Mouse (Mus musculus) forebrain, embryonic 10.5 days (tissue): ENCODE data around the gene Atp2b4. TPM values are rescaled to one million over a fixed set of nuclear protein-coding genes. Genes with fewer than 3 reads are reported as not detected.
A peak's percentile ranks its signal among the peaks of the same experiment; 100 is the strongest.
"Not testable (repeated sequence)": the region's sequence is repeated elsewhere in the genome, so short reads cannot be mapped to it uniquely, and the experiment has no call there.

Experiments
- DNase-seq: peaks from one replicate; pipeline ENCODE4 v3.0.0-alpha.2; 2017; ENCODE audit warnings: low spot score; ENCODE audit errors: extremely low spot score
- H3K27ac ChIP-seq: fragments of 300-500 bp; sonication (generic); 2 replicates; pipeline ENCODE4 v1.5.1; 2016; ENCODE audit warnings: mild to moderate bottlenecking
- H3K27me3 ChIP-seq: fragments of 300-500 bp; sonication (generic); 2 replicates; pipeline ENCODE4 v1.6.1; 2016; ENCODE audit warnings: mild to moderate bottlenecking; ENCODE audit not compliant: poor library complexity, severe bottlenecking
- H3K36me3 ChIP-seq: fragments of 300-500 bp; sonication (generic); replicated peaks from 2 replicates; pipeline ENCODE4 v1.6.1; 2016; ENCODE audit warnings: mild to moderate bottlenecking, moderate library complexity
- H3K4me1 ChIP-seq: fragments of 300-500 bp; sonication (generic); 2 replicates; pipeline ENCODE4 v1.6.1; 2016
- H3K4me3 ChIP-seq: fragments of 300-500 bp; sonication (generic); 2 replicates; pipeline ENCODE4 v1.5.1; 2016; ENCODE audit warnings: mild to moderate bottlenecking, moderate library complexity
- H3K9me3 ChIP-seq: fragments of 300-500 bp; sonication (generic); 2 replicates; pipeline ENCODE4 v1.6.1; 2016; ENCODE audit warnings: mild to moderate bottlenecking, moderate library complexity
- WGBS: fragments of 180-500 bp; shearing (Covaris S2); methylation state at CpG from one replicate; pipeline ENCODE4 v1.1.7; 2016; 5-methylcytosine and 5-hydroxymethylcytosine counted together
- polyA plus RNA-seq: library from polyadenylated mRNA; unstranded; fragments of >200 nt; fragmentation: Nextera tagmentation; extraction: Ambion mirVana; gene quantifications from 2 replicates; pipeline ENCODE4 v1.2.1, GENCODE M21; 2016

The Atp2b4 gene
- polyA plus RNA-seq, 1 experiment from 2014 or later, result 4.2 TPM

DNA sequence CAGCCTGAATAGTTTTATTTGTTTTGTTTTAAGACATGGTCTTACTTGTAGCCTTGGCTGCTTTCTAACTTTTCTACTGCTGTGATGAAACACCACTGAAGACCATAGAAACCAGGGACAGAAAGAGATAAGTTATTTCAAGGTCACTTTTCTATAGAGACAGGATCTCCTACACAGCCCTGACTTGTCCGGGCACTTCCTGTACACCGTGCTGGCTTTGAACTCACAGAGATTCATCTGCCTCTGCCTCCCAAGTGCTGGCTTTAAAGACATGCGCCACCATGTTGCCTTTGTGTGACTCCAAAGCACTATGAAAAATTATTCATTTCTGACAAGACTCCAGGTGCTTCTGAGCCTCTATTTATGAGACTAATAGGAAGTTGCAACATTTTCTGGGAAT, 129.6 kb downstream of the Atp2b4 start:
- Histone ChIP-seq H3K36me3 (no peaks in the 10 kb centered on the region), H3K27me3 (no peaks in the 10 kb centered on the region), H3K9me3 (no peaks in the 10 kb centered on the region), H3K4me3 (no peak overlapping the region), H3K27ac (no peak overlapping the region), H3K4me1 (0 out of 2 replicates have a peak, but pooled peaks cover 3% of the 10 kb centered on the region)
- no peak for DNase-seq
- 91% methylated on average over 3 of the region's 3 CpGs for WGBS

DNA sequence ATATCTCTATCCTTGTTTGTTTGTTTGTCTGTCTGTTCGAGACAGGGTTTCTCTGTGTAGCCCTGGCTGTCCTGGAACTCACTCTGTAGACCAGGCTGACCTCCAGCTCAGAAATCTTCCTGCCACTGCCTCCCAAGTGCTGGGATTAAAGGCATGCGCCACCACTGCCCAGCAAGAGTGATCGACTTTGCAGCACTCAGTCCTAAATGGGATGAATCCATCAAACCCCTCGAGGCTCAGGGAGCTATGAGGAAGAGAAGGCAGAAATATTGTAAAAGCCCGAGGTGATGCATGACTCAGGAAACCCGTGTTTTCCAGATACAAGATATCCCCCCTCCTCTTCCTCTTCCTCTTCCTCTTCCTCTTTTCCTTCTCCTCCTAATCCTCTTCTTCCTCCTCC, 130.1 kb downstream of the Atp2b4 start:
- DNase-seq, result no peak
- H3K36me3 ChIP-seq, result no peaks in the 10 kb centered on the region
- 0 out of 2 replicates have a peak, but pooled peaks cover 3% of the 10 kb centered on the region for H3K4me1 ChIP-seq
- no peaks in the 10 kb centered on the region for H3K9me3 ChIP-seq
- 88% methylated on average over 6 of the region's 6 CpGs for WGBS
- H3K27ac ChIP-seq, result no peak overlapping the region
- H3K4me3 ChIP-seq, result no peak overlapping the region
- no peaks in the 10 kb centered on the region for H3K27me3 ChIP-seq

DNA sequence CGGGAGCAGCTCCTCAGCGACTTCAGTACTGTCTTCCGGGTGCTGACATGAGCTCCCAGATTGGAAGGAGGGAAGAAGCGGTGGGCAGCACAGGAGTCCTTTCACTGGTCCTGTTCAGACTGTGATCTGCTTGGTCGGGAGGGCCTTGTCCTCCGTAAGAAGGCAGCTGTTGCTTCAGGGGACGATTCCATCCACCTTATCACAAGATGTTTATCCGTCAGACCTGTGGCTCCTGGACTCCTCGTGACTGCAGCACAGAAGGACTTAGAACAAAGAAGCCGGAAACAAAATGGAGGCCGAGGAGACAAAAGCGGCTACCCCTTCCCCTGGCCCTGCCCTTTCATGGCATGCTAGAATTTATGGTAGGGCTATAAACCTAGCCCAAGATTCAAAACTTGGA, 130.7 kb downstream of the Atp2b4 start:
- 0 out of 2 replicates have a peak, but pooled peaks cover 3% of the 10 kb centered on the region for H3K4me1 ChIP-seq
- no peak overlapping the region for H3K27ac ChIP-seq
- H3K9me3 ChIP-seq, result no peaks in the 10 kb centered on the region
- H3K27me3 ChIP-seq, result no peaks in the 10 kb centered on the region
- 89% methylated on average over 12 of the region's 12 CpGs for WGBS
- no peak for DNase-seq
- no peak overlapping the region for H3K4me3 ChIP-seq
- H3K36me3 ChIP-seq, result no peaks in the 10 kb centered on the region

- H3K9me3 ChIP-seq, result no peaks in the 10 kb centered on the region
- H3K4me3 ChIP-seq, result no peak overlapping the region
- DNase-seq, result no peak
- 88% methylated on average over 3 of the region's 3 CpGs for WGBS
- no peak overlapping the region for H3K27ac ChIP-seq
- H3K27me3 ChIP-seq, result no peaks in the 10 kb centered on the region
- H3K36me3 ChIP-seq, result no peaks in the 10 kb centered on the region
- 0 out of 2 replicates have a peak, but pooled peaks cover 3% of the 10 kb centered on the region for H3K4me1 ChIP-seq
Observed at GRCm38 (mm10) chr1:133668618-133669017, 132.2 kb downstream of the Atp2b4 start.

DNA sequence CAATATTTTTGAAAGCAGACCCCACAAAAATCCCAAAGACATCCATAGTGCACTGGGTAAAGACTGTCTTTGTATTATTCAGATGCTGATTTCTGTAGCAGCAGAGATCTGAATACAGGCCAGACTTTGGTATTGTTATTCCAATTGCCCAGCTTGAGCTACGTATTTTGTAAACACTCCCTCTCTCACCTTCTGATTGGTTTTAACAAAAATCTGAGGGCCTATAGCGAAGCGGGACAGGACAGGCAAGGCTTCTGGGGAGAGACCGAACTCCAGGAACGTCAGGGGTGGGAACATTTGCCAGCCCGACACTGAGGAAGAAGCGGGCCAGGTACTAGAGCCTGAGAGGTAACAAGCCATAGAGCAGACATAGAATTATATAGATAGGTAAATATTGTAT, 133.1 kb downstream of the Atp2b4 start:
- Histone ChIP-seq H3K9me3 (no peaks in the 10 kb centered on the region), H3K4me1 (0 out of 2 replicates have a peak, but pooled peaks cover 3% of the 10 kb centered on the region), H3K36me3 (no peaks in the 10 kb centered on the region), H3K27ac (no peak overlapping the region), H3K27me3 (no peaks in the 10 kb centered on the region), H3K4me3 (no peak overlapping the region)
- 26% methylated on average over 7 of the region's 7 CpGs for WGBS
- no peak for DNase-seq

GRCm38 (mm10) chr1:133665713-133666112, 135.1 kb downstream of the Atp2b4 start:
- H3K27me3 ChIP-seq, H3K4me3 ChIP-seq, H3K27ac ChIP-seq, H3K9me3 ChIP-seq, DNase-seq, H3K36me3 ChIP-seq, H3K4me1 ChIP-seq: not testable (repeated sequence)
- 86% methylated on average over 8 of the region's 8 CpGs for WGBS

GRCm38 (mm10) chr1:133664203-133664970, 136.5 kb downstream of the Atp2b4 start:
- H3K4me1 ChIP-seq, result peaks cover 14% of the 10 kb centered on the region
- no peaks in the 10 kb centered on the region for H3K9me3 ChIP-seq
- DNase-seq, result no peak
- peaks cover 4% of the 10 kb centered on the region for H3K36me3 ChIP-seq
- 64% methylated on average over 11 of the region's 11 CpGs for WGBS
- no peaks in the 10 kb centered on the region for H3K27me3 ChIP-seq
- H3K27ac ChIP-seq, result no peak overlapping the region
- H3K4me3 ChIP-seq, result no peak overlapping the region

- 91% methylated on average over 4 of the region's 4 CpGs for WGBS
- H3K4me3 ChIP-seq, result no peak overlapping the region
- H3K27me3 ChIP-seq, result no peaks in the 10 kb centered on the region
- peaks cover 22% of the 10 kb centered on the region for H3K4me1 ChIP-seq
- DNase-seq, result no peak
- no peak overlapping the region for H3K27ac ChIP-seq
- H3K36me3 ChIP-seq, result peaks cover 14% of the 10 kb centered on the region
- H3K9me3 ChIP-seq, result no peaks in the 10 kb centered on the region
Observed at GRCm38 (mm10) chr1:133663427-133663826, 137.4 kb downstream of the Atp2b4 start.

- Histone ChIP-seq H3K27ac (no peak overlapping the region), H3K9me3 (no peaks in the 10 kb centered on the region), H3K4me1 (peaks cover 24% of the 10 kb centered on the region), H3K27me3 (no peaks in the 10 kb centered on the region), H3K36me3 (peaks cover 18% of the 10 kb centered on the region), H3K4me3 (no peak overlapping the region)
- WGBS, result 98% methylated on average over 7 of the region's 7 CpGs
- no peak for DNase-seq
Observed at GRCm38 (mm10) chr1:133662941-133663340, 137.9 kb downstream of the Atp2b4 start.

GRCm38 (mm10) chr1:133661203-133661933, 139.5 kb downstream of the Atp2b4 start, which contains the start of gene Gm38394:
Gm38394 (minus strand) TSS chr1:133661318.
- Histone ChIP-seq H3K9me3 (no peaks in the 10 kb centered on the region), H3K27me3 (no peaks in the 10 kb centered on the region), H3K27ac (peak within 1 kb of the TSS; percentile 96), H3K36me3 (peaks cover 34% of the 10 kb centered on the region), H3K4me1 (peaks cover 33% of the 10 kb centered on the region), H3K4me3 (peak within 1 kb of the TSS; percentile 84)
- DNase-seq, result peak; percentile 94
- 3% methylated on average over 26 of the region's 26 CpGs for WGBS

- Histone ChIP-seq H3K27me3 (no peaks in the 10 kb centered on the region), H3K27ac (peak within 1 kb of the TSS; percentile 96), H3K36me3 (peaks cover 38% of the 10 kb centered on the region), H3K4me3 (peak within 1 kb of the TSS; percentile 84), H3K9me3 (no peaks in the 10 kb centered on the region), H3K4me1 (peaks cover 33% of the 10 kb centered on the region)
- DNase-seq, result no peak
- WGBS, result 2% methylated on average over 41 of the region's 41 CpGs
Observed at GRCm38 (mm10) chr1:133660466-133661202, 140.2 kb downstream of the Atp2b4 start, which contains the start of gene Zbed6. Zbed6 (minus strand) TSS chr1:133660885.

- WGBS, result 95% methylated on average over 3 of the region's 3 CpGs
- H3K4me3 ChIP-seq, result no peak overlapping the region
Observed at GRCm38 (mm10) chr1:133658878-133659277, 142.0 kb downstream of the Atp2b4 start.

More at GRCm38 (mm10) chr1:133658878-133659277, 142.0 kb downstream of the Atp2b4 start:
- Histone ChIP-seq H3K9me3 (no peaks in the 10 kb centered on the region), H3K36me3 (peaks cover 52% of the 10 kb centered on the region), H3K27me3 (no peaks in the 10 kb centered on the region), H3K4me1 (peaks cover 33% of the 10 kb centered on the region), H3K27ac (no peak overlapping the region)
- no peak for DNase-seq
